Mouse (Mus musculus) retina, postnatal 1 day (tissue): ENCODE measurements around the gene Vstm4.

Experiments used
- DNase-seq: peaks from one replicate; pipeline ENCODE4 v3.0.0-alpha.2; 2012

Gene Vstm4

DNA sequence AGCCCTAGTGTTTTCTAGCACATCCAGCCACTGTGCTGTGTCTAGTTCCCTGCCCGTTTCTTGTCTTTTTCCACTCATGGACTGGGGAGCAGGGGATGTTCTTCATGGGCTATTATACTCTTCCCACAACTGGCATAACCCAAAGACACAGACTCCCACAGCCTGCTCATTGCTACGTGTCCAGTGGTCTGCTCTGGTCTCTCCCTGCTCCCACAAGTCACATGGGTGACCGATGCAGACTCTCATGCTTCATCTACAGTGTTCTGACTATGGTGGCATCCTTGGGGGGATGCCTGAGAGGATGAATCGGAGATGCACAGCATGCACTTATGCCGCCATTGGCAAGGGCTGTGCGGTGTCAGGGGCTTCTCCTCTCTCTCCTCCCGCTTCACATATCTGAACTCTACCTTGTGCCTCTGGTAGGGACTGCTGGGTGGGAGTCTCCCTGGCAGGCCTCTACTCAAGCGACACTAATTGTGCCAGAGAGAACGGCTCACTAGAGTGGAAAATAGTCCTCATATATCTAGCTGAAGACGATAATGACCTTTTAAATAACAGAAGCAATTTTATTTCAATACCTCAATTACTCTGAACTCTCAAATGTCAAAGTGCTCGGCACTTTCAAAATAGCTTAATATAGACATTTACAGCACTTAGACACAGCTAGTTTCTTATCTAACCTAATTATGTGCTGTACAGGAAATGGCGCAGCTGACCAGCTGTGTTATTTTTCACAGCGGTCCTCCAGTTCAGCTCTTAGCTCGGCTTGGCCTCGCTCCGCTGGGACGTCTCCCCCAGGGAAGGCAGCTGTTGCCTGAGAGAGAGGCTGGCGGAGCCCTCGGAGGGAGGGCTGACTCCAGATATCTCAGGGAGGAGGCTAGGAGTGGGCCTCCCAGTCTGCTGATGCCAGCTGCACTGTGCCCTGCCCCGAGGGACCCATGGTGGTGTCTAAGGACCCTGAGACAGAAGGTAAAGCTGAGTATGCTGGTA lies 94.1 kb downstream of the Vstm4 start:
- peak; percentile 85 for DNase-seq

DNA sequence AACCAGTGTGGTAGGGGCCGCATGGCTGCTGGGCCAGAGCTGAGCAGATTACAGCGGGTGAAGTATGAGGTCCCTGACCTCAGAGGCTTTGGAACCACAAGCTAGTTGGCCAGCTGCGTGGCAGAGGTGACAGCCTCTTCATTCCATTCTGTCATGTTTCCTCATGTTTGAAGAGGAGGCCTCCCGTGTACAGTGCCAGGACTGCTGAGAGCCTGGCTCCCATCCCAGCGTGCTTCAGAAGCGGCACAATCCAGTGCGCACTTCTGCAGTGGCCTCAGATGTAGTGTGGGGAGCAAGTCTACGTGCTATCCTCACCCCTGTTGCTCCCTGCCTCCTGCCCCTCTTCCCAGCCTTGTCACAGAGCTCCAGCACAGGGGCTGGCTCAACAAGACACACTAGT lies 99.9 kb downstream of the Vstm4 start:
- no peak for DNase-seq

DNA sequence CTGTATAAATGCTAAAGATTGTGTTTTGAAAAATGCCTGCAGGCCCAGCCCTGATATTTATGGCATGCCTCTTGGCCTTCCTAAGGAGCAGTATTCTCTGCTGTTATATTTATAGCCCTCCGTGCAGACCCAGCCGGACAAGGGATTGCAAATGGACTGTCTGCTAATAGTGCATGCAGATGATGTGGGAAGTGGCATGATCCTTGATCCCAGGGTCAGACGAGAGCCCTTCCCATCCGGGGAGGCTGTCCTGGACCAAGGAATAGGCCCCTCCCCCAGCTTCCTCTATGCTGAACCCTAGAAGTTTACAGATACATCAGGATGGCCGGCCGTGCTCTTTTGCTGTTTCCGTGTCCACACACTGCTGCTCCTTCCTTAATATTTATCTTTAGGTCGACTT lies 102.1 kb downstream of the Vstm4 start:
- no peak for DNase-seq

DNA sequence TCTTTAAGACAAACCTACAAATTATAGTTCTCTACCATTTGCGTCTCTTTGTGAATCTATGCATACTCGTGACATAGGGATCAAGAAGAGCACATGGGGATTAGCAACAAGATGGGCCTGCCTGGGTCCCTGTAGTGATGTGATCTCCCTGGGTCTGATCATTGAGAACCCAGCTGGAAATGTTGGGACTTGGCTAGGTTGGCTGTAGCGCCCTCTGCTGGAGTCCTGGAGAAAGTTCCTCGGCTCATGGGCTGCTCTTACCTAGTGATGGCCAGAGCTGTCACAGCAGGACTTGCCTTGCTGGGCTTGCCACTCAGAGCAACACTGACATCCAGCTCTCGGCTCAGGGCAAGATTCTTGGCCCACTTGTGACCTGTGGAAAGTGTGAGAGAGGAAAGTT lies 103.9 kb downstream of the Vstm4 start:
- DNase-seq, result peak; percentile 85

DNA sequence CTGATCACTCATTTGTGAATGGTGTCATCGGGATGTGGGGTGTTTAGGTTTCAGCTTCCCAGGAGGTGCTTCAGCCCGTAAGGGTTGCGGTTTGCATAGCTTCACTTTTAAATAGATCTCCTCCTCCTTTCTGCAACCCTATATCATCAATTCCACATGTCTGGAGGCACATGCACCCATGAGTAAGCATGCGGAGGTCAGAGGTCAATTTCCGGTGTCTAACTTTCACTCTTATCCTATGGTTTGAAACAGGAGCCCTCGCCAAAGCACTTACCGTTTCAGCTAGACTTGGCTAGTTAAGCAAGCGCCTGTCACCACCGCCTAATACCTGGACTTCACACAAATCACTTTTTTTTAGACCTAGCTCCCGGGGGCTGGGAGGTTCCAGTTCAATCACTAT lies 108.2 kb downstream of the Vstm4 start:
- no peak for DNase-seq

DNA sequence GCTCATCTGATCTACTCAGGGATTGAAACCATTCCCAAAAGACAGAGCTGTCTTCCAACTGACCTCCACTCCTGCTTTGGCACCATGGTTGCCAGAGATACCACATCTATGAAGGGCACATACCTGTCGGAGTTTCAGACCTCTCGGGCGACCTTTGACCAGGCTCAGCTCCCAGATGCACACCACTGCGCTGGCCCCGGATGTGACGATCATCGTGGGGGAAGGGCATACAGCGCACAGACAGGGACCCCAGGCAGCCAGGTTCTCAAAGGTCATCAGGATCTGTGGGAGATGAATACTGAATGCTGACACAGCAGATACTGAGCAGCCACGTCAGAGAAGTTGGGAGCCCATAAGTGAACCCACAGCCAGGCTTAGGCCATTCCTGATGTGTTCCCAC lies 114.1 kb downstream of the Vstm4 start:
- no peak for DNase-seq

DNA sequence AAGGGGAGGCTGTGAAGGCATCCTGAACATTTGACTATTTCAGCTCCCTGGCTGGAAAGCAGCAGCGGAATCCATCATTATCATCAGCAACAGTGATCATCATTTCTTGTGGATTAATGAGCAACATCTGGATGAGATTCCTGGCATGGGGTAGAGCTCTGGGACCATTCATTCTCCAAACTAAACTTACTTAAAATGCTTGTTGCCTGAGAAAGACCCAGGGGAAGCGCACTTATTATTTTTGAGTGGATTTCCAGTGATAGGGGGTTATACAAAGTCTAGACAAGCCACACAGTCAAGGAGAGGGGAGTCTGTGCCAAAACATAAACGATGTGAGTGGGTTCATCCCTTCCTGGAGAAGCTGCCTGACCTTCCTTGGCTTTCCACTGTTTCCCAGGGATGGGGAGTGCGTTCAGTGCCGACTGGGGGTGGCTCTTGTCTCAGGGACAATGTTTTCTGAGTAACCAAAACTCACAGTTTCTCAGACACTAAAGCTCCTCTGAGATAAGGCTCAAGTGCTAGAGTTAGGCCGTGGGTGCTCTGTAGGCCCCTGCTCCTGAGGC lies 127.7 kb downstream of the Vstm4 start:
- no peak for DNase-seq

DNA sequence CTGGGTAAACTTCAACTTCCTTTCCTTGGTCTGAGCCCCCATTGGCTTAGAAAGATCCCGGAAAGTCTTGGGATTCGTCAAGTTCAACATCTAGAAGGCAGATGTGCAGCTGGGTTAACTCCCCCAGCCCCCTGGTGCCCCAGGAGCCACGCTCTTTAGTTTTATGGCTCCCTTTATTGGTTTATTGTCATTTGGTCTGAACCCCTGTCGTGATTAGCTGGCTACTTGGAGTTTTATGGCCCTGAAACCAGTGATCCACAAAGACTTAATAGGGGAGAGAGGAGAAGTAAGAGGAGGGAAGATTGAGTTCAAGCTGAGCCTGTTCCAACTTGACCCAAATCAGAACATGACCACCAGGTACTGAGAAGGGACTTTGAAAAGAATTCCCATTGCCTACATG lies 130.1 kb downstream of the Vstm4 start:
- no peak for DNase-seq
